Mouse (Mus musculus) liver, adult 2 months (tissue): ENCODE measurements around the gene Rpl5. TPM values are rescaled to one million over a fixed set of nuclear protein-coding genes. Genes with fewer than 3 reads are reported as not detected.

Experiments used
- DNase-seq: peaks from one replicate; pipeline ENCODE4 v3.0.0-alpha.2; 2011; ENCODE audit warnings: low read depth, low spot score; ENCODE audit errors: extremely low read depth
- H3K27ac ChIP-seq: fragments of 200-500 bp; replicated peaks from 2 replicates; pipeline ENCODE4 v1.5.1; 2012; ENCODE audit warnings: low read depth, mild to moderate bottlenecking, control low read depth, inconsistent platforms, low read length; ENCODE audit not compliant: insufficient read depth
- H3K27me3 ChIP-seq: fragments of 200-500 bp; 2 replicates; pipeline ENCODE4 v1.6.1; 2012; ENCODE audit warnings: mild to moderate bottlenecking, moderate library complexity, low read length, inconsistent platforms; ENCODE audit not compliant: control insufficient read depth, insufficient read depth
- H3K36me3 ChIP-seq: fragments of 200-500 bp; 2 replicates; pipeline ENCODE4 v1.6.1; 2012; ENCODE audit warnings: low read length, inconsistent platforms; ENCODE audit not compliant: control insufficient read depth, insufficient read depth
- H3K4me1 ChIP-seq: fragments of 200-500 bp; 2 replicates; pipeline ENCODE4 v1.6.1; 2011; ENCODE audit warnings: low read length; ENCODE audit not compliant: control insufficient read depth, insufficient read depth
- H3K4me3 ChIP-seq: fragments of 200-500 bp; 2 replicates; pipeline ENCODE4 v1.5.1; 2011; ENCODE audit warnings: low read depth, mild to moderate bottlenecking, control low read depth, low read length, moderate library complexity; ENCODE audit not compliant: insufficient read depth
- H3K79me2 ChIP-seq: fragments of 200-500 bp; 2 replicates; pipeline ENCODE4 v1.6.1; 2012; ENCODE audit warnings: inconsistent platforms, mild to moderate bottlenecking, low read length, moderate library complexity; ENCODE audit not compliant: control insufficient read depth, insufficient read depth
- H3K9ac ChIP-seq: fragments of 200-500 bp; 2 replicates; pipeline ENCODE4 v1.6.1; 2012; ENCODE audit warnings: low read depth, mild to moderate bottlenecking, control low read depth, inconsistent platforms, low read length
- CTCF ChIP-seq: fragments of 200-500 bp; IDR thresholded peaks from 2 replicates; pipeline ENCODE4 v1.5.1; 2011; ENCODE audit warnings: low read depth, low read length, control low read depth
- POLR2A ChIP-seq: fragments of 200-500 bp; IDR thresholded peaks from 2 replicates; pipeline ENCODE4 v1.6.1; 2011; ENCODE audit warnings: low read length, control low read depth; ENCODE audit not compliant: insufficient read depth; ENCODE audit errors: extremely low read depth
- WGBS: fragments of 180-500 bp; shearing (Covaris S2); methylation state at CpG from one replicate; pipeline ENCODE4 v1.1.7; 2018; 5-methylcytosine and 5-hydroxymethylcytosine counted together
- polyA plus RNA-seq: library from polyadenylated mRNA; depleted of rRNA; stranded (reverse); fragments of >200 nt; gene quantifications from 2 replicates; pipeline ENCODE4 v1.2.3, GENCODE M21; 2012
- total RNA-seq: library from RNA; depleted of rRNA; stranded (reverse); fragments of >200 nt; gene quantifications from 2 replicates; pipeline ENCODE4 v1.2.3, GENCODE M21; 2014

Gene Rpl5
- total and polyA plus RNA-seq, 2 experiments = 12.7 to 103 TPM

GRCm38 (mm10) chr5:107939701-107940100, 39.4 kb downstream of the Rpl5 start:
- TF ChIP-seq POLR2A = no peak
- TF ChIP-seq CTCF = no peak
- Histone ChIP-seq H3K9ac (no peak overlapping the region), H3K27me3 (no peaks in the 10 kb centered on the region), H3K79me2 (peaks cover 4% of the 10 kb centered on the region; the same call in 1 of the 2 replicates), H3K27ac (no peak overlapping the region), H3K4me3 (no peak overlapping the region), H3K36me3 (no peaks in the 10 kb centered on the region), H3K4me1 (no peaks in the 10 kb centered on the region)
- DNase-seq = no peak
- WGBS = 78% methylated on average over 3 of the region's 3 CpGs

GRCm38 (mm10) chr5:107941222-107941621, 40.9 kb downstream of the Rpl5 start:
- H3K9ac ChIP-seq = no peak overlapping the region
- H3K36me3 ChIP-seq = no peaks in the 10 kb centered on the region
- no peak overlapping the region for H3K27ac ChIP-seq
- H3K4me3 ChIP-seq = no peak overlapping the region
- no peak for DNase-seq
- 71% methylated on average over 6 of the region's 6 CpGs for WGBS
- no peaks in the 10 kb centered on the region for H3K4me1 ChIP-seq
- H3K27me3 ChIP-seq = no peaks in the 10 kb centered on the region
- H3K79me2 ChIP-seq = peaks cover 7% of the 10 kb centered on the region; the same call in 1 of the 2 replicates
- TF ChIP-seq CTCF = no peak

- no peaks in the 10 kb centered on the region for H3K27me3 ChIP-seq
- H3K27ac ChIP-seq = no peak overlapping the region
- WGBS = 64% methylated on average over 1 of the region's 1 CpGs
- no peak for TF ChIP-seq POLR2A
- TF ChIP-seq CTCF = no peak
- no peak for DNase-seq
- peaks cover 7% of the 10 kb centered on the region; the same call in 1 of the 2 replicates for H3K79me2 ChIP-seq
- no peaks in the 10 kb centered on the region for H3K36me3 ChIP-seq
- no peak overlapping the region for H3K9ac ChIP-seq
- H3K4me1 ChIP-seq = peaks cover 6% of the 10 kb centered on the region
- H3K4me3 ChIP-seq = no peak overlapping the region
Measured at GRCm38 (mm10) chr5:107942941-107943340, 42.6 kb downstream of the Rpl5 start.

GRCm38 (mm10) chr5:107943526-107943925, 43.2 kb downstream of the Rpl5 start:
- no peak for DNase-seq
- H3K4me1 ChIP-seq = peaks cover 6% of the 10 kb centered on the region
- H3K36me3 ChIP-seq = no peaks in the 10 kb centered on the region
- H3K27me3 ChIP-seq = no peaks in the 10 kb centered on the region
- H3K9ac ChIP-seq = no peak overlapping the region
- no peak overlapping the region for H3K27ac ChIP-seq
- TF ChIP-seq CTCF = no peak
- no peak for TF ChIP-seq POLR2A
- WGBS = 96% methylated on average over 6 of the region's 6 CpGs
- H3K79me2 ChIP-seq = peaks cover 7% of the 10 kb centered on the region; the same call in 1 of the 2 replicates
- no peak overlapping the region for H3K4me3 ChIP-seq

GRCm38 (mm10) chr5:107946475-107946874, 46.2 kb downstream of the Rpl5 start:
- Histone ChIP-seq H3K9ac (no peak overlapping the region), H3K4me3 (no peak overlapping the region), H3K27ac (no peak overlapping the region), H3K27me3 (no peaks in the 10 kb centered on the region), H3K36me3 (no peaks in the 10 kb centered on the region), H3K4me1 (peaks cover 10% of the 10 kb centered on the region), H3K79me2 (peaks cover 7% of the 10 kb centered on the region; the same call in 1 of the 2 replicates)
- DNase-seq = no peak
- 100% methylated on average over 1 of the region's 1 CpGs for WGBS
- TF ChIP-seq POLR2A (no peak), CTCF (no peak)

- Histone ChIP-seq H3K4me3 (no peak overlapping the region), H3K9ac (no peak overlapping the region), H3K27ac (no peak overlapping the region), H3K36me3 (no peaks in the 10 kb centered on the region), H3K4me1 (peaks cover 10% of the 10 kb centered on the region), H3K79me2 (peaks cover 7% of the 10 kb centered on the region; the same call in 1 of the 2 replicates), H3K27me3 (no peaks in the 10 kb centered on the region)
- 25% methylated on average over 2 of the region's 2 CpGs for WGBS
- DNase-seq = peak; percentile 92
- TF ChIP-seq POLR2A = no peak
- TF ChIP-seq CTCF = no peak
Measured at GRCm38 (mm10) chr5:107947548-107947947, 47.2 kb downstream of the Rpl5 start.
